Mouse (Mus musculus): Measurements from ENCODE around the gene Sgsh. TPM values are rescaled to one million over a fixed set of nuclear protein-coding genes. Genes with fewer than 3 reads are reported as not detected.
A peak's percentile ranks its signal among the peaks of the same experiment; 100 is the strongest.
"Not testable (repeated sequence)": the region's sequence is repeated elsewhere in the genome, so short reads cannot be mapped to it uniquely, and the experiment has no call there.

The Sgsh gene
- polyA plus RNA-seq, 1 experiment from 2014 or later = 7.7 TPM

DNA sequence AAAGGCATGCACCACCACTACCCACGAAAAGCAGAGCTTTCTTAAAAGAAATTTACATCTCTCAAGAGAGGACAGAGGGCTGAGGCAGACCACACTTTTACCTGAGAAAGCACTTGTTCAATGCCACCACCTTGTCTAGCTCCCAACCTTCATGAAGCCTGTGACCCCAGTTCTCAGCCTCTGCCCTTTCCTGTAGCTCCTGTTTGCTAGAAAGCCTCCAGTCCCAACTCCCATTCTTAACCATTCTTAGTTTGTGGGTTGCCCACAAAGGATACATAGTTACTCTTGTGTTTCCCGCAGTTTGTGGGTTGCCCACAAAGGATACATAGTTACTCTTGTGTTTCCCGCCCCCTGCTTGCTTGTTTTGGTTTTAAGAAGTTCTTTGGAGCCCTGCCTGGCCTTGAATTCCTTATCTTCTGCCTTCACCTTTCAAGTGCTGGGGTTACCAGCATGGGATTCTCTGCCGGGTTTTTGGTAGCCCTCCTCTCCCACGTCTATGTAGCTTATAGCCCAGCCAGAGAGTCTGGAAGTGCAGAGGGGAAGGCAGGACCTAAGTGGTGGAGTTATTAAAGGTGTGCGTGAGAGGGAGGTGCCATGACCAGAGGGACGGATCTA is 36.2 kb upstream of the Sgsh start:
- Histone ChIP-seq H3K4me1 (replicated peaks; ENCODE audit: control insufficient read depth, insufficient read depth) (no peaks in the 10 kb centered on the region; the same call in 1 of the 2 replicates), H3K27ac (replicated peaks) (peak overlapping the region; percentile 82), H3K4me2 (replicated peaks; ENCODE audit: low read depth) (peak overlapping the region; percentile 80), H3K36me3 (ENCODE audit: control insufficient read depth, insufficient read depth, low read length) (0 out of 2 replicates have a peak, but pooled peaks cover 2% of the 10 kb centered on the region), H3K4me3 (ENCODE audit: low read depth, low read length) (no peak overlapping the region), H3K27me3 (ENCODE audit: control insufficient read depth, insufficient read depth, low read length) (no peaks in the 10 kb centered on the region), H3K9me3 (ENCODE audit: control insufficient read depth, low read length) (no peaks in the 10 kb centered on the region), H3K9ac (ENCODE audit: low read length) (no peak overlapping the region)
- DNase-seq (ENCODE audit: low spot score) (no peak), ATAC-seq (ENCODE audit: low FRiP score, low TSS enrichment) (no peak)
- TF ChIP-seq EP300 (optimal IDR thresholded peaks at IDR 0.05) (no peak), CTCF (IDR thresholded peaks at IDR 0.05; ENCODE audit: low read depth) (no peak)
- 44% methylated on average over 7 of the region's 7 CpGs for WGBS

DNA sequence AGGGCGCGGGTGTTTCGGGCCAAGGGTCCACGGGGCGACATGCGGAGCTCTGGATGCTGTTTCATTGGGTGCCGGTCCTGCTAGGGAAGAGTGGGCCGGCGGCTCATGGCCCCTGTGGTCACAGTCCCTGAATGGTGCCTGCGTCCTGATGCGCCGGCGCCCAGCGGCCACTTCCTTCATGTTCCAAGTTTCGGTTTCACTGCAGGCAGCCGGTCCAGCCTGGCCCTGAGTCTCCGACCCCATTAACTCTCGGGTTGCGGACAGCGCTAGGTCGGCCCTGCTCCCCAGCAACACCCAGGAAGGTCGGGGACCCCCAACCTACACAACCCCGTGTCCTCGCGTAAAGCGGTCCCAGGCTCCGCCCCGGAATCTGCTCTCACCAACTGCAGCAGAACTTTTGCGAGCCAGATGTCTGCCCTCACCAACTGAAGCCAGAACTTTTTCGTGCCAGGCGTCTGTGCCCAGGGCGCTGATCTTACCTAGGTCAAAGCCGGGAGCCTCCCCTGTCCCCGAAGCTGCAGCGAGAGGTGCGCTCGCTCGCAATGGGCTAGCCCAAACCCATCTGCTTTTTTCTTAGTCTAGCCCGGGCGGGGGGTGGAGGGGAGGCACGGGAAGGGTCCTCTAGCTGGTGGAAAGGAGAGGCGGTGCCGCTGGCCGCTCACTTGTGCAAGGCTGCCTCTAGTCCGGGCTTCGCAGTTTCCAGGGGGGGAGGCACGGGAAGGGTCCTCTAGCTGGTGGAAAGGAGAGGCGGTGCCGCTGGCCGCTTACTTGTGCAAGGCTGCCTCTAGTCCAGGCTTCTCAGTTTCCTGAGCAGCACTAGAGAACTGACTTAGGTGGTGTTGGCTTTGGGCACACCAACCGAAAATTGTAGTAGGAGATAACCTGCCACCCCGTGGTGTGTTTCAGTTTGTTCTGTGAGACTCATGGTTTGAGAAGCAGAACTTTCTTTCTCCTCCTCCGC is 35.2 kb upstream of the Sgsh start:
- Histone ChIP-seq H3K4me3 (ENCODE audit: low read depth, low read length) (peak overlapping the region; percentile 77), H3K9ac (ENCODE audit: low read length) (peak overlapping the region; percentile 79), H3K4me1 (replicated peaks; ENCODE audit: control insufficient read depth, insufficient read depth) (no peaks in the 10 kb centered on the region; the same call in 1 of the 2 replicates), H3K27me3 (ENCODE audit: control insufficient read depth, insufficient read depth, low read length) (no peaks in the 10 kb centered on the region), H3K36me3 (ENCODE audit: control insufficient read depth, insufficient read depth, low read length) (no peaks in the 10 kb centered on the region), H3K4me2 (replicated peaks; ENCODE audit: low read depth) (peak overlapping the region; percentile 80), H3K27ac (replicated peaks) (peak overlapping the region; percentile 94), H3K9me3 (ENCODE audit: control insufficient read depth, low read length) (no peaks in the 10 kb centered on the region)
- ATAC-seq (ENCODE audit: low FRiP score, low TSS enrichment) = peak; percentile 58
- WGBS = 3% methylated on average over 53 of the region's 53 CpGs
- peak; percentile 75 for DNase-seq (ENCODE audit: low spot score)
- TF ChIP-seq CTCF (IDR thresholded peaks at IDR 0.05; ENCODE audit: low read depth) (peak; percentile 18; the same call in 1 of the 2 replicates), EP300 (optimal IDR thresholded peaks at IDR 0.05) (no peak)

- no peaks in the 10 kb centered on the region for H3K27me3 ChIP-seq (ENCODE audit: control insufficient read depth, insufficient read depth, low read length)
- peak overlapping the region; percentile 80 for H3K4me2 ChIP-seq (replicated peaks; ENCODE audit: low read depth)
- TF ChIP-seq CTCF (IDR thresholded peaks at IDR 0.05; ENCODE audit: low read depth) (peak; percentile 70), EP300 (optimal IDR thresholded peaks at IDR 0.05) (no peak)
- WGBS = under 1% methylated on average over 33 of the region's 35 CpGs
- H3K4me1 ChIP-seq (replicated peaks; ENCODE audit: control insufficient read depth, insufficient read depth) = no peaks in the 10 kb centered on the region; the same call in 1 of the 2 replicates
- DNase-seq (ENCODE audit: low spot score) (peak; percentile 88), ATAC-seq (ENCODE audit: low FRiP score, low TSS enrichment) (peak; percentile 66)
- H3K4me3 ChIP-seq (ENCODE audit: low read depth, low read length) = peak overlapping the region; percentile 77
- no peaks in the 10 kb centered on the region for H3K36me3 ChIP-seq (ENCODE audit: control insufficient read depth, insufficient read depth, low read length)
- H3K27ac ChIP-seq (replicated peaks) = peak overlapping the region; percentile 94
- peak overlapping the region; percentile 79 for H3K9ac ChIP-seq (ENCODE audit: low read length)
- no peaks in the 10 kb centered on the region for H3K9me3 ChIP-seq (ENCODE audit: control insufficient read depth, low read length)
These were observed 34.5 kb upstream of the Sgsh start for GRCm38 (mm10) chr11:119389851-119390270.

DNA sequence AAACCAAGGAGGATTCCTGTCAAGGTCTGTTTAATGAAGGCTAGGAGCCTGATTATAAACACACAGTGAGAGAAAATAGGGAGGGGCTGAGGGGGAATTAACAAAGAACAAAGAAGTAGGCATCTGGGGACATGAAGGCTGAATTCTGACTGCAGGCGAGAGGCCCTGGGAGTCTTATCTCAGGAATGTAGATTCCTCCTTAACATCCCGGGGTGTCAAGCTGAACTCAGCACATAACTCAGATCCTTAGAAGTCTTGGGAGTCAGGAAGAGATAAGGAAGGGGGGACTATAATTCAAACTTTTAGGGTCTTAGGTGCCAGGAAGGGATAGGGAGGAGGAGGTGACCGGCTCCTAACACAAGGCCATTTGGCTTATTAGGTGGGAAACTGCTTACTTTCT is 31.9 kb upstream of the Sgsh start:
- H3K27ac ChIP-seq (replicated peaks); H3K4me1 ChIP-seq (replicated peaks; ENCODE audit: control insufficient read depth, insufficient read depth); H3K36me3 ChIP-seq (ENCODE audit: control insufficient read depth, insufficient read depth, low read length); H3K9ac ChIP-seq (ENCODE audit: low read length); ATAC-seq (ENCODE audit: low FRiP score, low TSS enrichment); H3K4me2 ChIP-seq (replicated peaks; ENCODE audit: low read depth); H3K9me3 ChIP-seq (ENCODE audit: control insufficient read depth, low read length); DNase-seq (ENCODE audit: low spot score); H3K4me3 ChIP-seq (ENCODE audit: low read depth, low read length); H3K27me3 ChIP-seq (ENCODE audit: control insufficient read depth, insufficient read depth, low read length): not testable (repeated sequence)
- WGBS = 29% methylated on average over 3 of the region's 3 CpGs

- Histone ChIP-seq H3K36me3 (ENCODE audit: control insufficient read depth, insufficient read depth, low read length) (no peaks in the 10 kb centered on the region), H3K4me1 (replicated peaks; ENCODE audit: control insufficient read depth, insufficient read depth) (no peaks in the 10 kb centered on the region), H3K27ac (replicated peaks) (no peak overlapping the region), H3K9me3 (ENCODE audit: control insufficient read depth, low read length) (no peaks in the 10 kb centered on the region), H3K27me3 (ENCODE audit: control insufficient read depth, insufficient read depth, low read length) (no peaks in the 10 kb centered on the region), H3K4me2 (replicated peaks; ENCODE audit: low read depth) (no peak overlapping the region), H3K9ac (ENCODE audit: low read length) (no peak overlapping the region), H3K4me3 (ENCODE audit: low read depth, low read length) (no peak overlapping the region)
- no peak for TF ChIP-seq CTCF (IDR thresholded peaks at IDR 0.05; ENCODE audit: low read depth)
- TF ChIP-seq EP300 (optimal IDR thresholded peaks at IDR 0.05) = no peak
- ATAC-seq (ENCODE audit: low FRiP score, low TSS enrichment) (no peak), DNase-seq (ENCODE audit: low spot score) (no peak)
- WGBS = 89% methylated on average over 5 of the region's 5 CpGs
These were observed 31.0 kb upstream of the Sgsh start for GRCm38 (mm10) chr11:119386306-119386705.
